ENCODE assay signal across 7 mouse cellular contexts in the genomic region with DNA sequence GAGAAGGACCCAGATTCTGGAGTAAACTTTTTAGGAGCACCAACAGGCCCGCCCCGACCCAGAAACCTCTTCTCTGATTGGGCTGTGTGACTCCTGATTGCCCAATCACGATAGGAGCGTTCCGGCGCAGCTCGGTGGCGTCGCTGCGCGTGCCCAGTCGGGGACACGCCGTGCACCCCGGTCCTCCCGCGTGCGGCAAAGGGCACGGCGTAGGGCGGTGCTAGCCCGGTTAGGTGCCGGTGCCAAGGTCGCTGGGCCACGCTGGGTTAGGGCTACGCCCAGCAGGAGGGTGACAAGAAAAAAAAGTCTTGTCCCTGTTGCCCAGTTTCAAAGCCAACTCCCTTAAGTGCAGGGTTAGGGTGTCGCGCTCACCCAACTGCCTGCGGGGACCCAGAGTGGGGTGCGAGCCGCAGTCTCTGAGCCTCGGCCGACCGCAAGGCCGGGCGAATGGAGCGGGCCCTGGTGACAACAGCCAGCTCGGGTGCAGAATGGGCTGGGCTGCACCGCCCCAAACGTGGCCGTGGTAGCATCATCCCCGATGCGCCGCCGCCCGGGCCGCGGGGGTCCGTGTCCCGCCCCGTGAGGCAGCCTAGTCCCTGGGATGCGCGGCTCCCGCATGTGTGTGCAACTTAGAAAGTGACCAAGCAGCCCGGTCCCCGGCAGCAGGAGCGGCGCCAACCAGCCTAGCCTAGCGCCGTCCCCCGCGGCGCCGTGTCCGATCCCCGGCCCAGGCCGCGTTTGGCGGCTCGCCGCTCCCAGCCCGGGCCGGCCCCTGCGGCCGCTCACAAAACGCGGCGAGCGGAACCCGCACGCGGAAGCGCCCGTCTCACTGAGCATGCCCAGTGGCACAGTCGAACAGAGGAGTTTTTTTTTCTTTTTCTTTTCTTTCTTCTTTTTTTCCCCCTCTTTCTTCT. TPM values are rescaled to one million over a fixed set of nuclear protein-coding genes. Genes with fewer than 3 reads are reported as not detected.
DNase-seq lines count a peak whose midpoint lies in the region; ATAC-seq lines count a peak whose summit lies in the region.

A gene (plus strand): TSS at position 832 of the 914 bp plus-strand sequence.

- ATAC-seq in embryonic facial prominence, embryonic 12.5 days (ENCODE audit: insufficient number of reproducible peaks, insufficient read depth, low FRiP score, low TSS enrichment) = peak; percentile 91
- ATAC-seq in limb, embryonic 11.5 days (ENCODE audit: insufficient number of reproducible peaks, low FRiP score, low TSS enrichment, low read depth) = peak; percentile 95
- ATAC-seq in midbrain, embryonic 14.5 days (ENCODE audit: low FRiP score, low TSS enrichment) = peak; percentile 95

- no peaks in the 10 kb centered on the region for H3K36me3 ChIP-seq in embryonic facial prominence, embryonic 12.5 days
- H3K36me3 ChIP-seq in limb, embryonic 11.5 days (ENCODE audit: control insufficient read depth, insufficient read depth, low read length) = no peaks in the 10 kb centered on the region
- H3K36me3 ChIP-seq in midbrain, embryonic 14.5 days (ENCODE audit: control insufficient read depth, insufficient read depth, low read length) = no peaks in the 10 kb centered on the region

- peak within 1 kb of the TSS; percentile 69 for H3K4me2 ChIP-seq in embryonic facial prominence, embryonic 12.5 days (replicated peaks)
- peak within 1 kb of the TSS; percentile 59 for H3K4me2 ChIP-seq in limb, embryonic 11.5 days (ENCODE audit: low read depth, severe bottlenecking)
- H3K4me2 ChIP-seq in midbrain, embryonic 14.5 days (ENCODE audit: low read length) = peak within 1 kb of the TSS; percentile 81

- H3K27me3 ChIP-seq in embryonic facial prominence, embryonic 12.5 days = no peaks in the 10 kb centered on the region
- H3K27me3 ChIP-seq in limb, embryonic 11.5 days (ENCODE audit: control insufficient read depth, insufficient read depth, low read length) = no peaks in the 10 kb centered on the region
- no peaks in the 10 kb centered on the region for H3K27me3 ChIP-seq in midbrain, embryonic 14.5 days (ENCODE audit: control insufficient read depth, insufficient read depth, low read length)

- under 1% methylated on average over 84 of the region's 85 CpGs for WGBS in embryonic facial prominence, embryonic 12.5 days
- under 1% methylated on average over 78 of the region's 85 CpGs for WGBS in limb, embryonic 11.5 days
- under 1% methylated on average over 85 of the region's 85 CpGs for WGBS in midbrain, embryonic 14.5 days

- peak within 1 kb of the TSS; percentile 100 for H3K27ac ChIP-seq in embryonic facial prominence, embryonic 12.5 days
- peak within 1 kb of the TSS; percentile 100 for H3K27ac ChIP-seq in limb, embryonic 11.5 days (replicated peaks; ENCODE audit: low read depth, low read length)
- peak within 1 kb of the TSS; percentile 98 for H3K27ac ChIP-seq in midbrain, embryonic 14.5 days (replicated peaks; ENCODE audit: low read depth, low read length)

- no peaks in the 10 kb centered on the region for H3K9me3 ChIP-seq in embryonic facial prominence, embryonic 12.5 days
- H3K9me3 ChIP-seq in limb, embryonic 11.5 days (ENCODE audit: control insufficient read depth, low read length) = no peaks in the 10 kb centered on the region
- H3K9me3 ChIP-seq in midbrain, embryonic 14.5 days (ENCODE audit: control insufficient read depth, low read length) = no peaks in the 10 kb centered on the region

- peaks cover 11% of the 10 kb centered on the region; the same call in 1 of the 2 replicates for H3K4me1 ChIP-seq in embryonic facial prominence, embryonic 12.5 days
- H3K4me1 ChIP-seq in limb, embryonic 11.5 days (ENCODE audit: control insufficient read depth, insufficient read depth, low read length) = no peaks in the 10 kb centered on the region
- H3K4me1 ChIP-seq in midbrain, embryonic 14.5 days (ENCODE audit: control insufficient read depth, insufficient read depth, low read length) = peaks cover 16% of the 10 kb centered on the region

- peak within 1 kb of the TSS; percentile 95 for H3K9ac ChIP-seq in embryonic facial prominence, embryonic 12.5 days
- H3K9ac ChIP-seq in limb, embryonic 11.5 days (ENCODE audit: low read length) = peak within 1 kb of the TSS; percentile 95
- peak within 1 kb of the TSS; percentile 91 for H3K9ac ChIP-seq in midbrain, embryonic 14.5 days (replicated peaks; ENCODE audit: low read length)

- peak within 1 kb of the TSS; percentile 84 for H3K4me3 ChIP-seq in embryonic facial prominence, embryonic 12.5 days
- H3K4me3 ChIP-seq in limb, embryonic 11.5 days (ENCODE audit: low read depth, low read length) = peak within 1 kb of the TSS; percentile 62
- peak within 1 kb of the TSS; percentile 85 for H3K4me3 ChIP-seq in midbrain, embryonic 14.5 days (replicated peaks; ENCODE audit: low read depth, low read length)

- DNase-seq in adrenal gland, postnatal 25 days = peak; percentile 96
- DNase-seq in heart, adult 11 months = peak; percentile 100
- DNase-seq in kidney, adult 18-20 months = peak; percentile 96
- DNase-seq in limb, embryonic 11.5 days (ENCODE audit: low spot score) = peak; percentile 92
- DNase-seq in midbrain, embryonic 14.5 days = peak; percentile 96
- DNase-seq in spleen, adult 18-20 months = peak; percentile 87

RNA-seq across cellular contexts. Expression of the gene that starts here (rescaled TPM):
- total RNA-seq in adrenal gland, postnatal 25 days (2021) = 43.5 and 44.0 TPM in 2 replicates
- polyA plus RNA-seq in embryonic facial prominence, embryonic 12.5 days (2016; fragmentation: Nextera tagmentation; extraction: Ambion mirVana) = 46.1 and 49.5 TPM in 2 replicates
- 38.6 and 42.3 TPM in 2 replicates for polyA plus RNA-seq in limb, embryonic 11.5 days (2014; fragmentation: Nextera tagmentation; extraction: Ambion mirVana)
- 38.4 and 53.8 TPM in 2 replicates for polyA plus RNA-seq in midbrain, embryonic 14.5 days (2014; fragmentation: Nextera tagmentation; extraction: Ambion mirVana)

Comparison
In these comparisons a context has a peak if more than half of its experiments do, and no peak if none do; other contexts are left out.
1. Peak in every context shown above with its lines: DNase-seq, ATAC-seq, H3K4me3 ChIP-seq and H3K27ac ChIP-seq.